Mouse (Mus musculus) C2C12 (cell line): ENCODE measurements around the gene Togaram1.

Experiments used
- CEBPB ChIP-seq: IDR thresholded peaks from one replicate; pipeline ENCODE4 v1.6.1; 2011; ENCODE audit warnings: low read depth, mild to moderate bottlenecking, control low read depth, moderate library complexity
- CTCF ChIP-seq: IDR thresholded peaks from one replicate; pipeline ENCODE4 v1.5.1; 2011; ENCODE audit not compliant: control insufficient read depth, insufficient read depth, insufficient read length
- FOSL1 ChIP-seq: IDR thresholded peaks from one replicate; pipeline ENCODE4 v1.8.0; 2011; ENCODE audit warnings: mild to moderate bottlenecking, low read length; ENCODE audit not compliant: poor library complexity, insufficient read depth, severe bottlenecking
- MAX ChIP-seq: IDR thresholded peaks from one replicate; pipeline ENCODE4 v1.6.1; 2011; ENCODE audit warnings: mild to moderate bottlenecking, control low read depth
- MYOD1 ChIP-seq: IDR thresholded peaks from one replicate; pipeline ENCODE4 v1.6.1; 2011; ENCODE audit warnings: low read depth; ENCODE audit not compliant: control insufficient read depth, insufficient read length
- MYOG ChIP-seq: IDR thresholded peaks from one replicate; pipeline ENCODE4 v1.6.1; 2011; ENCODE audit not compliant: control insufficient read depth, insufficient read length; ENCODE audit errors: extremely low read depth
- USF1 ChIP-seq: IDR thresholded peaks from one replicate; pipeline ENCODE4 v1.6.1; 2011; ENCODE audit warnings: low read depth, mild to moderate bottlenecking, control low read depth, moderate library complexity

- no peak for TF ChIP-seq MAX
- no peak for TF ChIP-seq CTCF
- no peak for TF ChIP-seq MYOD1
- no peak for TF ChIP-seq CEBPB
- TF ChIP-seq MYOG: no peak
- TF ChIP-seq USF1: no peak
- peak; percentile 32 for TF ChIP-seq FOSL1
These were observed 71.9 kb downstream of the Togaram1 start for GRCm38 (mm10) chr12:65037546-65037937.
